Mouse (Mus musculus) hindbrain, embryonic 14.5 days (tissue): Measurements from ENCODE around the gene Tead1. TPM values are rescaled to one million over a fixed set of nuclear protein-coding genes. Genes with fewer than 3 reads are reported as not detected.

Source experiments
- ATAC-seq: fragments of 200-750 bp; cut with Nextera tagmentation; 2 replicates; pipeline ENCODE4 v1.8.0; 2017; ENCODE audit warnings: moderate number of reproducible peaks, mild to moderate bottlenecking, moderate TSS enrichment, moderate library complexity; ENCODE audit not compliant: low FRiP score
- DNase-seq: peaks from one replicate; pipeline ENCODE4 v3.0.0-alpha.2; 2015; ENCODE audit warnings: low spot score
- H3K27ac ChIP-seq: fragments of 300-500 bp; sonication (generic); 2 replicates; pipeline ENCODE4 v1.5.1; 2014; ENCODE audit warnings: mild to moderate bottlenecking, moderate library complexity
- H3K27me3 ChIP-seq: fragments of 300-500 bp; sonication (generic); 2 replicates; pipeline ENCODE4 v1.6.1; 2014; ENCODE audit warnings: mild to moderate bottlenecking, low read length, mixed read lengths; ENCODE audit not compliant: control insufficient read depth, insufficient read depth
- H3K36me3 ChIP-seq: fragments of 300-500 bp; sonication (generic); replicated peaks from 2 replicates; pipeline ENCODE4 v1.6.1; 2014; ENCODE audit not compliant: control insufficient read depth, insufficient read depth
- H3K4me1 ChIP-seq: fragments of 300-500 bp; sonication (generic); replicated peaks from 2 replicates; pipeline ENCODE4 v1.6.1; 2014; ENCODE audit warnings: antibody characterized with exemption, low read length, mixed read lengths; ENCODE audit not compliant: control insufficient read depth, insufficient read depth
- H3K4me2 ChIP-seq: fragments of 300-500 bp; sonication (generic); replicated peaks from 2 replicates; pipeline ENCODE4 v1.6.1; 2014; ENCODE audit warnings: mild to moderate bottlenecking, moderate library complexity
- H3K4me3 ChIP-seq: fragments of 300-500 bp; sonication (generic); replicated peaks from 2 replicates; pipeline ENCODE4 v1.5.1; 2014; ENCODE audit warnings: mild to moderate bottlenecking, low read length
- H3K9ac ChIP-seq: fragments of 300-500 bp; sonication (generic); 2 replicates; pipeline ENCODE4 v1.6.1; 2014
- H3K9me3 ChIP-seq: fragments of 300-500 bp; sonication (generic); 2 replicates; pipeline ENCODE4 v1.6.1; 2016; ENCODE audit warnings: low read length; ENCODE audit not compliant: control insufficient read depth
- WGBS: fragments of 180-500 bp; shearing (Covaris S2); extraction: QIAGEN DNeasy Blood & Tissue Kit; methylation state at CpG from one replicate; pipeline ENCODE4 v1.1.7; 2014; 5-methylcytosine and 5-hydroxymethylcytosine counted together
- polyA plus RNA-seq: library from polyadenylated mRNA; unstranded; fragments of >200 nt; fragmentation: Nextera tagmentation; extraction: Ambion mirVana; gene quantifications from 2 replicates; pipeline ENCODE4 v1.2.1, GENCODE M21; 2014

Tead1 gene
- polyA plus RNA-seq, 1 experiment from 2014 or later, result 16.0 TPM

- Histone ChIP-seq H3K4me1 (peaks cover 24% of the 10 kb centered on the region), H3K4me2 (no peak overlapping the region), H3K27me3 (no peaks in the 10 kb centered on the region), H3K4me3 (no peak overlapping the region), H3K27ac (no peak overlapping the region), H3K9ac (no peak overlapping the region), H3K36me3 (no peaks in the 10 kb centered on the region), H3K9me3 (no peaks in the 10 kb centered on the region)
- 35% methylated on average over 5 of the region's 5 CpGs for WGBS
- DNase-seq, result no peak
- 0 out of 2 replicates have a peak, but pooled peaks have one; percentile 19 for ATAC-seq
These were observed 97.6 kb downstream of the Tead1 start for GRCm38 (mm10) chr7:112776670-112777069.

GRCm38 (mm10) chr7:112779636-112780035 lies 100.5 kb downstream of the Tead1 start:
- no peak overlapping the region for H3K4me2 ChIP-seq
- no peak overlapping the region for H3K4me3 ChIP-seq
- no peaks in the 10 kb centered on the region for H3K36me3 ChIP-seq
- 0 out of 2 replicates have a peak overlapping the region, but pooled peaks have one; percentile 9 for H3K9ac ChIP-seq
- H3K27ac ChIP-seq, result peak overlapping the region; percentile 10; the same call in 1 of the 2 replicates
- no peaks in the 10 kb centered on the region for H3K9me3 ChIP-seq
- DNase-seq (no peak), ATAC-seq (peak; percentile 69; the same call in 1 of the 2 replicates)
- WGBS, result 15% methylated on average over 6 of the region's 6 CpGs
- no peaks in the 10 kb centered on the region for H3K27me3 ChIP-seq
- H3K4me1 ChIP-seq, result peaks cover 21% of the 10 kb centered on the region

GRCm38 (mm10) chr7:112780910-112781309 lies 101.8 kb downstream of the Tead1 start:
- Histone ChIP-seq H3K27ac (no peak overlapping the region), H3K27me3 (no peaks in the 10 kb centered on the region), H3K9me3 (no peaks in the 10 kb centered on the region), H3K36me3 (no peaks in the 10 kb centered on the region), H3K4me2 (no peak overlapping the region), H3K4me3 (no peak overlapping the region), H3K4me1 (peaks cover 19% of the 10 kb centered on the region), H3K9ac (no peak overlapping the region)
- DNase-seq (no peak), ATAC-seq (no peak)
- 94% methylated on average over 6 of the region's 6 CpGs for WGBS

- no peak overlapping the region for H3K9ac ChIP-seq
- peaks cover 21% of the 10 kb centered on the region for H3K4me1 ChIP-seq
- ATAC-seq, result no peak
- no peak for DNase-seq
- H3K4me3 ChIP-seq, result no peak overlapping the region
- no peaks in the 10 kb centered on the region for H3K9me3 ChIP-seq
- no peaks in the 10 kb centered on the region for H3K27me3 ChIP-seq
- no peaks in the 10 kb centered on the region for H3K36me3 ChIP-seq
- H3K4me2 ChIP-seq, result no peak overlapping the region
- 59% methylated on average over 8 of the region's 8 CpGs for WGBS
- no peak overlapping the region for H3K27ac ChIP-seq
These were observed 102.9 kb downstream of the Tead1 start for GRCm38 (mm10) chr7:112781987-112782386.

- 94% methylated on average over 3 of the region's 3 CpGs for WGBS
- no peak overlapping the region for H3K4me3 ChIP-seq
- no peak for ATAC-seq
- peaks cover 41% of the 10 kb centered on the region for H3K4me1 ChIP-seq
- H3K36me3 ChIP-seq, result no peaks in the 10 kb centered on the region
- H3K27ac ChIP-seq, result no peak overlapping the region
- H3K4me2 ChIP-seq, result no peak overlapping the region
- H3K9me3 ChIP-seq, result no peaks in the 10 kb centered on the region
- DNase-seq, result no peak
- H3K27me3 ChIP-seq, result no peaks in the 10 kb centered on the region
- no peak overlapping the region for H3K9ac ChIP-seq
These were observed 105.2 kb downstream of the Tead1 start for GRCm38 (mm10) chr7:112784278-112784677.

- H3K4me1 ChIP-seq, result peaks cover 34% of the 10 kb centered on the region
- no peaks in the 10 kb centered on the region for H3K36me3 ChIP-seq
- no peak overlapping the region for H3K4me3 ChIP-seq
- H3K9me3 ChIP-seq, result no peaks in the 10 kb centered on the region
- H3K9ac ChIP-seq, result no peak overlapping the region
- 73% methylated on average over 7 of the region's 7 CpGs for WGBS
- no peak overlapping the region for H3K27ac ChIP-seq
- H3K4me2 ChIP-seq, result no peak overlapping the region
- ATAC-seq (no peak), DNase-seq (no peak)
- no peaks in the 10 kb centered on the region for H3K27me3 ChIP-seq
These were observed 106.2 kb downstream of the Tead1 start for GRCm38 (mm10) chr7:112785271-112785670.

- peak overlapping the region; percentile 76 for H3K27ac ChIP-seq
- H3K4me1 ChIP-seq, result peaks cover 34% of the 10 kb centered on the region
- WGBS, result 15% methylated on average over 7 of the region's 7 CpGs
- no peak overlapping the region for H3K4me3 ChIP-seq
- H3K36me3 ChIP-seq, result no peaks in the 10 kb centered on the region
- ATAC-seq (peak; percentile 56; the same call in 1 of the 2 replicates), DNase-seq (no peak)
- H3K9me3 ChIP-seq, result no peaks in the 10 kb centered on the region
- no peaks in the 10 kb centered on the region for H3K27me3 ChIP-seq
- no peak overlapping the region for H3K4me2 ChIP-seq
- 0 out of 2 replicates have a peak overlapping the region, but pooled peaks have one; percentile 8 for H3K9ac ChIP-seq
These were observed 107.6 kb downstream of the Tead1 start for GRCm38 (mm10) chr7:112786556-112787225.

- ATAC-seq (no peak), DNase-seq (no peak)
- no peaks in the 10 kb centered on the region for H3K9me3 ChIP-seq
- H3K4me1 ChIP-seq, result peaks cover 34% of the 10 kb centered on the region
- peak overlapping the region; percentile 76 for H3K27ac ChIP-seq
- WGBS, result 69% methylated on average over 7 of the region's 7 CpGs
- H3K4me3 ChIP-seq, result no peak overlapping the region
- H3K36me3 ChIP-seq, result no peaks in the 10 kb centered on the region
- no peak overlapping the region for H3K4me2 ChIP-seq
- H3K9ac ChIP-seq, result no peak overlapping the region
- H3K27me3 ChIP-seq, result no peaks in the 10 kb centered on the region
These were observed 108.2 kb downstream of the Tead1 start for GRCm38 (mm10) chr7:112787281-112787680.

GRCm38 (mm10) chr7:112788321-112788751 lies 109.2 kb downstream of the Tead1 start:
- ATAC-seq (peak; percentile 78), DNase-seq (peak; percentile 66)
- Histone ChIP-seq H3K4me3 (no peak overlapping the region), H3K9ac (peak overlapping the region; percentile 42), H3K36me3 (no peaks in the 10 kb centered on the region), H3K9me3 (no peaks in the 10 kb centered on the region), H3K27ac (peak overlapping the region; percentile 76), H3K4me1 (peaks cover 34% of the 10 kb centered on the region), H3K27me3 (no peaks in the 10 kb centered on the region), H3K4me2 (no peak overlapping the region)
- 16% methylated on average over 7 of the region's 7 CpGs for WGBS
